Mouse (Mus musculus): Measurements from ENCODE around the gene Cdc37. TPM values are rescaled to one million over a fixed set of nuclear protein-coding genes. Genes with fewer than 3 reads are reported as not detected.

Gene Cdc37
- polyA plus RNA-seq, 1 experiment from 2014 or later, result 357 TPM

- no peak overlapping the region for H3K27ac ChIP-seq
- H3K4me1 ChIP-seq (replicated peaks), result peaks cover 21% of the 10 kb centered on the region
- 26% methylated on average over 2 of the region's 2 CpGs for WGBS
- peaks cover 45% of the 10 kb centered on the region for H3K27me3 ChIP-seq
- no peak overlapping the region for H3K4me2 ChIP-seq
- no peak overlapping the region for H3K9ac ChIP-seq (replicated peaks)
- H3K9me3 ChIP-seq, result no peaks in the 10 kb centered on the region
- H3K4me3 ChIP-seq (replicated peaks), result no peak overlapping the region; the same call in 1 of the 2 replicates
- no peaks in the 10 kb centered on the region for H3K36me3 ChIP-seq
- ATAC-seq (ENCODE audit: insufficient number of reproducible peaks, insufficient read depth, low FRiP score, low TSS enrichment, low read depth), result no peak
These were observed 35.0 kb upstream of the Cdc37 start for GRCm38 (mm10) chr9:21184733-21185132.

GRCm38 (mm10) chr9:21183905-21184413 is 34.2 kb upstream of the Cdc37 start:
- no peak overlapping the region; the same call in 1 of the 2 replicates for H3K9ac ChIP-seq (replicated peaks)
- ATAC-seq (ENCODE audit: insufficient number of reproducible peaks, insufficient read depth, low FRiP score, low TSS enrichment, low read depth), result 0 out of 2 replicates have a peak, but pooled peaks have one; percentile 26
- no peaks in the 10 kb centered on the region for H3K9me3 ChIP-seq
- peak overlapping the region; percentile 54 for H3K4me2 ChIP-seq
- no peaks in the 10 kb centered on the region for H3K36me3 ChIP-seq
- H3K27me3 ChIP-seq, result peaks cover 45% of the 10 kb centered on the region
- WGBS, result 4% methylated on average over 34 of the region's 34 CpGs
- H3K27ac ChIP-seq, result no peak overlapping the region
- H3K4me3 ChIP-seq (replicated peaks), result peak overlapping the region; percentile 33
- H3K4me1 ChIP-seq (replicated peaks), result peaks cover 21% of the 10 kb centered on the region

GRCm38 (mm10) chr9:21183421-21183820 is 33.6 kb upstream of the Cdc37 start:
- Histone ChIP-seq H3K9ac (replicated peaks) (no peak overlapping the region), H3K4me1 (replicated peaks) (peaks cover 21% of the 10 kb centered on the region), H3K36me3 (no peaks in the 10 kb centered on the region), H3K27ac (no peak overlapping the region), H3K27me3 (peaks cover 45% of the 10 kb centered on the region), H3K9me3 (no peaks in the 10 kb centered on the region), H3K4me2 (peak overlapping the region; percentile 54; the same call in 1 of the 2 replicates), H3K4me3 (replicated peaks) (no peak overlapping the region)
- 78% methylated on average over 6 of the region's 6 CpGs for WGBS
- ATAC-seq (ENCODE audit: insufficient number of reproducible peaks, insufficient read depth, low FRiP score, low TSS enrichment, low read depth), result no peak

- peaks cover 45% of the 10 kb centered on the region for H3K27me3 ChIP-seq
- ATAC-seq (ENCODE audit: insufficient number of reproducible peaks, insufficient read depth, low FRiP score, low TSS enrichment, low read depth), result no peak
These were observed 31.8 kb upstream of the Cdc37 start for GRCm38 (mm10) chr9:21181421-21182220.

GRCm38 (mm10) chr9:21180841-21181240 is 31.1 kb upstream of the Cdc37 start:
- Histone ChIP-seq H3K4me3 (replicated peaks) (no peak overlapping the region), H3K27ac (no peak overlapping the region), H3K36me3 (no peaks in the 10 kb centered on the region), H3K27me3 (peaks cover 44% of the 10 kb centered on the region), H3K4me2 (no peak overlapping the region), H3K9me3 (no peaks in the 10 kb centered on the region), H3K4me1 (replicated peaks) (peaks cover 21% of the 10 kb centered on the region), H3K9ac (replicated peaks) (no peak overlapping the region)
- WGBS, result 52% methylated on average over 1 of the region's 1 CpGs
- ATAC-seq (ENCODE audit: insufficient number of reproducible peaks, insufficient read depth, low FRiP score, low TSS enrichment, low read depth), result no peak

More at GRCm38 (mm10) chr9:21181421-21182220, 31.8 kb upstream of the Cdc37 start:
- no peak overlapping the region; the same call in 1 of the 2 replicates for H3K9ac ChIP-seq (replicated peaks)
- no peak overlapping the region for H3K27ac ChIP-seq
- no peaks in the 10 kb centered on the region for H3K9me3 ChIP-seq
- no peaks in the 10 kb centered on the region for H3K36me3 ChIP-seq
- peak overlapping the region; percentile 56 for H3K4me2 ChIP-seq
- H3K4me1 ChIP-seq (replicated peaks), result peaks cover 21% of the 10 kb centered on the region
- 7% methylated on average over 48 of the region's 48 CpGs for WGBS
- peak overlapping the region; percentile 36 for H3K4me3 ChIP-seq (replicated peaks)

- no peak for ATAC-seq (ENCODE audit: insufficient number of reproducible peaks, insufficient read depth, low FRiP score, low TSS enrichment, low read depth)
- WGBS, result 65% methylated on average over 4 of the region's 4 CpGs
- peaks cover 40% of the 10 kb centered on the region for H3K27me3 ChIP-seq
- no peak overlapping the region for H3K27ac ChIP-seq
- H3K36me3 ChIP-seq, result no peaks in the 10 kb centered on the region
- no peak overlapping the region for H3K4me3 ChIP-seq (replicated peaks)
- no peak overlapping the region for H3K9ac ChIP-seq (replicated peaks)
- H3K4me1 ChIP-seq (replicated peaks), result peaks cover 21% of the 10 kb centered on the region
- H3K4me2 ChIP-seq, result no peak overlapping the region
- no peaks in the 10 kb centered on the region for H3K9me3 ChIP-seq
These were observed 30.6 kb upstream of the Cdc37 start for GRCm38 (mm10) chr9:21180402-21180801.

GRCm38 (mm10) chr9:21172364-21172763 is 22.6 kb upstream of the Cdc37 start:
- no peaks in the 10 kb centered on the region for H3K36me3 ChIP-seq
- H3K9me3 ChIP-seq, result no peaks in the 10 kb centered on the region
- H3K4me1 ChIP-seq (replicated peaks), result peaks cover 14% of the 10 kb centered on the region
- no peak overlapping the region for H3K4me3 ChIP-seq (replicated peaks)
- WGBS, result 79% methylated on average over 6 of the region's 6 CpGs
- H3K27me3 ChIP-seq, result no peaks in the 10 kb centered on the region
- no peak for ATAC-seq (ENCODE audit: insufficient number of reproducible peaks, insufficient read depth, low FRiP score, low TSS enrichment, low read depth)
- H3K27ac ChIP-seq, result no peak overlapping the region
- no peak overlapping the region for H3K9ac ChIP-seq (replicated peaks)
- no peak overlapping the region for H3K4me2 ChIP-seq

- no peak overlapping the region for H3K4me3 ChIP-seq (replicated peaks)
- WGBS, result 53% methylated on average over 1 of the region's 1 CpGs
These were observed 19.4 kb upstream of the Cdc37 start for GRCm38 (mm10) chr9:21169157-21169556.

GRCm38 (mm10) chr9:21168161-21169123 is 18.7 kb upstream of the Cdc37 start:
- peak; percentile 23; the same call in 1 of the 2 replicates for ATAC-seq (ENCODE audit: insufficient number of reproducible peaks, insufficient read depth, low FRiP score, low TSS enrichment, low read depth)
- Histone ChIP-seq H3K27me3 (peaks cover 38% of the 10 kb centered on the region), H3K4me2 (peak overlapping the region; percentile 91), H3K9me3 (no peaks in the 10 kb centered on the region), H3K36me3 (no peaks in the 10 kb centered on the region), H3K27ac (peak overlapping the region; percentile 76), H3K4me3 (replicated peaks) (peak overlapping the region; percentile 23), H3K9ac (replicated peaks) (peak overlapping the region; percentile 48), H3K4me1 (replicated peaks) (peaks cover 48% of the 10 kb centered on the region)
- whole genome bisulfite sequencing, result 6% methylated on average over 30 of the region's 30 CpGs

More at GRCm38 (mm10) chr9:21169157-21169556, 19.4 kb upstream of the Cdc37 start:
- no peak overlapping the region for H3K9ac ChIP-seq (replicated peaks)
- H3K27ac ChIP-seq, result no peak overlapping the region
- no peaks in the 10 kb centered on the region for H3K9me3 ChIP-seq
- H3K4me1 ChIP-seq (replicated peaks), result peaks cover 45% of the 10 kb centered on the region
- no peak overlapping the region for H3K4me2 ChIP-seq
- peaks cover 31% of the 10 kb centered on the region for H3K27me3 ChIP-seq
- no peak for ATAC-seq (ENCODE audit: insufficient number of reproducible peaks, insufficient read depth, low FRiP score, low TSS enrichment, low read depth)
- no peaks in the 10 kb centered on the region for H3K36me3 ChIP-seq

- peaks cover 48% of the 10 kb centered on the region for H3K4me1 ChIP-seq (replicated peaks)
- H3K9ac ChIP-seq (replicated peaks), result peak overlapping the region; percentile 48
- 36% methylated on average over 10 of the region's 10 CpGs for WGBS
These were observed 17.6 kb upstream of the Cdc37 start for GRCm38 (mm10) chr9:21167140-21168097.

More at GRCm38 (mm10) chr9:21167140-21168097, 17.6 kb upstream of the Cdc37 start:
- peak overlapping the region; percentile 23 for H3K4me3 ChIP-seq (replicated peaks)
- H3K27me3 ChIP-seq, result peaks cover 49% of the 10 kb centered on the region
- no peaks in the 10 kb centered on the region for H3K36me3 ChIP-seq
- ATAC-seq (ENCODE audit: insufficient number of reproducible peaks, insufficient read depth, low FRiP score, low TSS enrichment, low read depth), result 0 out of 2 replicates have a peak, but pooled peaks have one; percentile 15
- H3K9me3 ChIP-seq, result no peaks in the 10 kb centered on the region
- H3K4me2 ChIP-seq, result peak overlapping the region; percentile 91
- peak overlapping the region; percentile 76 for H3K27ac ChIP-seq

Measured in limb, embryonic 12.5 days (tissue).